Mouse (Mus musculus) inflammation-experienced regulatory T-cells, adult 6 months (primary cell): Measurements from ENCODE around the gene Ripply3. TPM values are rescaled to one million over a fixed set of nuclear protein-coding genes. Genes with fewer than 3 reads are reported as not detected.

Experiments
- ATAC-seq: one replicate; pipeline ENCODE4 v1.8.0; 2017
- polyA plus RNA-seq, 3 experiments: library from polyadenylated mRNA; unstranded; fragments of 100-300 nt; shearing (Covaris generic); gene quantifications; one replicate each; pipeline ENCODE4 v1.2.1; 2017

Ripply3 gene
- polyA plus RNA-seq, 3 experiments from 2014 or later: 0.39 to 0.81 (median 0.77) TPM

- no peak for ATAC-seq
Measured at GRCm38 (mm10) chr16:94360578-94361350, 32.5 kb downstream of the Ripply3 start.

GRCm38 (mm10) chr16:94362174-94362873 is 34.1 kb downstream of the Ripply3 start:
- no peak for ATAC-seq

- ATAC-seq: no peak
Measured at GRCm38 (mm10) chr16:94363814-94364213, 35.6 kb downstream of the Ripply3 start.

- ATAC-seq: no peak
Measured at GRCm38 (mm10) chr16:94365435-94365834, 37.2 kb downstream of the Ripply3 start.

GRCm38 (mm10) chr16:94369596-94370172 is 41.5 kb downstream of the Ripply3 start:
- ATAC-seq: peak; percentile 4

GRCm38 (mm10) chr16:94370173-94370914 is 42.1 kb downstream of the Ripply3 start, which contains the start of gene Ttc3:
Ttc3 (plus strand) TSS chr16:94370618.
- peak; percentile 44 for ATAC-seq

GRCm38 (mm10) chr16:94370915-94371300 is 42.7 kb downstream of the Ripply3 start:
- peak; percentile 49 for ATAC-seq

- ATAC-seq: peak; percentile 53
Measured at GRCm38 (mm10) chr16:94371301-94371931, 43.2 kb downstream of the Ripply3 start, which contains the start of gene Pigp. Pigp (minus strand) TSS chr16:94371842.

- no peak for ATAC-seq
Measured at GRCm38 (mm10) chr16:94379386-94379785, 51.2 kb downstream of the Ripply3 start.

- peak; percentile 98 for ATAC-seq
Measured at GRCm38 (mm10) chr16:94383277-94383676, 55.1 kb downstream of the Ripply3 start.

Other genes starting within 250 kb of the Ripply3 start
- not detected for gene Sim2, start 243.5 kb upstream of the Ripply3 start, polyA plus RNA-seq
- gene Hlcs, start 14.8 kb upstream of the Ripply3 start, polyA plus RNA-seq: 1 to 10 TPM; 4.3 to 9.7 (median 9.1) TPM
- gene Ttc3, start 42.2 kb downstream of the Ripply3 start, polyA plus RNA-seq: 100 to 1,000 TPM in 1 of 3 experiments, 10 to 100 TPM in 2; 30.0 to 103 (median 89.3) TPM
- 10 to 100 TPM; 47.3 to 96.8 (median 94.1) TPM for gene Pigp, start 43.4 kb downstream of the Ripply3 start, polyA plus RNA-seq
- 10 to 100 TPM; 75.1 to 91.9 (median 89.0) TPM for gene Vps26c, start 198.4 kb downstream of the Ripply3 start, polyA plus RNA-seq
- 10 to 100 TPM; 22.3 to 29.7 (median 25.2) TPM for gene Dyrk1a, start 241.6 kb downstream of the Ripply3 start, polyA plus RNA-seq